Mouse (Mus musculus): Measurements from ENCODE around the gene Upp1.
A peak's percentile ranks its signal among the peaks of the same experiment; 100 is the strongest.
"Not testable (repeated sequence)": the region's sequence is repeated elsewhere in the genome, so short reads cannot be mapped to it uniquely, and the experiment has no call there.

The Upp1 gene

DNA sequence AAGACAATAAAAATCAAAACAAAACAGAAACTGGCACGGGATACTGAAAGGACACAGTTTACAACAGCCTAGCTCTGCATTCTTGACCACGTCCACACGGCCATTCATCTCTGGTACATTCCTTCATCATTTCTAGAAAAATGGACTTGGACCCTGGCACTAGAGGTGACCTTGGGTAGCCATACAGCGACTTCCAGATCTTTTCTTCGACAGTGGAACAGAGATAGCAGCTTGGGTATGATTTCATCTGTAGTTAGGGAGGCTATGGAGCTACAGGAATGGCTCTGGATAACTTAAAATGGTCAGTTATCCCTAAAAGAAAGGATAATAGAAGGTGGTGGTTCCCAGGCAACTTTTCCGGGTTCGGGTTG, at the start of gene Upp1:
TSS of gene Upp1 (plus strand) at position 54 of the 371 bp plus-strand sequence.
- DNase-seq (ENCODE audit: low spot score in 2 of 2), result no peak

DNA sequence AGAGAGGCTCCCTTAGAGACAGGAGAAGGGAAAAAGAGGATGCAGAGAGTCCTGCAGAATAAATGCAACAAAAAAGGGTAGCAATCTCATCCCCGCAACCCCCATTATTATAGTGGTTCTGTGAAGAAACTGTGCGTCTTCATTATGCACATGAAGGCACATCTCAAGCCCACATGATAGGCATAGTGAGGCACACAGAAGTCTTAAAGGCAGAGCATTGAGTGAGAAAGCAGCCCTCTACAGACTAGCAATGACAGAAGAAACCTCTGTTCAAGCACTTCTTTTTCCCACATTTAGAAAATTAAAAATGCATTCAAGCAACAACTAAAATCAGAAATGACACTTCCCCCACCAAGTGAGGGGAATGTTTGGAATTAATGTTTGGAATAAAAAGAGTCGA, 41.5 kb upstream of the Upp1 start:
- DNase-seq (ENCODE audit: low spot score in 2 of 2), result no peak

GRCm38 (mm10) chr11:9113189-9113588, 4.7 kb upstream of the Upp1 start:
- no peak for DNase-seq (ENCODE audit: low spot score in 2 of 2)

DNA sequence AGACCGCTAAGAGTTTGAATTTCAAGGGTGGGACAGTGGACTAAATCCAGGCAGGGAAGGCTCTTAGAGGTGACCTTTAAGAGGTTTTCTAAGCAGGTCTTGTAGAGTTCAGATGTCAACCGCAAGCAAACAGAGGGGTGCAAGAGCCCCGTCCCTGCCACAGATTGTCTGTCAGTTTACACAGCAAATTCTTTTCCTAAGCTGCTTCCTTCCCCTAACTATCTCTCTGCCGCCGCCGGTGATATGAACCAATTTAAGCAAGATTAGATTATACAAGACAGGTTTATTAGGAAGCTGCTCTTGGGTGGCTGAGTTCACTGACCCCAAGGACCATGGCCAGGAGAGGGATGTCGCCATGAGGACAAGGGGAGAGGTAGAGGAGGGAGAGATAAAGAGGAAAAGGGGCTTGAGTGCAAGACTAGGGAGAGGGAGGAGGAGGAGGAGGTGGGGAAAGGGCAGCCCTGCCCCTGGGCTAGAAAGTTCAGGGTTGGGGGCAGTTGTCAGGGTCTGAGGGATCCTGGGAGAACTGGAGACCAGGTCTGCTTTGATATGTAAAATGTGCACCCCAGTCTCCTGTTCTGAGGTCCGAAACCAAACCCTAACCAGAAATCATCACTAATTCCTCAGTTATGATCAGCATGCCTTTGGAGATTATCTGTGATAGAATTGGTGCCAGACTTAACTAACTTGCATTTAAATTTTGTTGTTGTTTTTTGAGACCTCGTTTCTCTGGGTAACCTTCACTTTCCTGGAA, 2.4 kb upstream of the Upp1 start:
- no peak for DNase-seq (ENCODE audit: low spot score in 2 of 2)

GRCm38 (mm10) chr11:9116121-9116520, 1.8 kb upstream of the Upp1 start:
- DNase-seq (ENCODE audit: low spot score in 2 of 2), result no peak

GRCm38 (mm10) chr11:9116916-9117315, 987 bp upstream of the Upp1 start:
- no peak for DNase-seq (ENCODE audit: low spot score in 2 of 2)

DNA sequence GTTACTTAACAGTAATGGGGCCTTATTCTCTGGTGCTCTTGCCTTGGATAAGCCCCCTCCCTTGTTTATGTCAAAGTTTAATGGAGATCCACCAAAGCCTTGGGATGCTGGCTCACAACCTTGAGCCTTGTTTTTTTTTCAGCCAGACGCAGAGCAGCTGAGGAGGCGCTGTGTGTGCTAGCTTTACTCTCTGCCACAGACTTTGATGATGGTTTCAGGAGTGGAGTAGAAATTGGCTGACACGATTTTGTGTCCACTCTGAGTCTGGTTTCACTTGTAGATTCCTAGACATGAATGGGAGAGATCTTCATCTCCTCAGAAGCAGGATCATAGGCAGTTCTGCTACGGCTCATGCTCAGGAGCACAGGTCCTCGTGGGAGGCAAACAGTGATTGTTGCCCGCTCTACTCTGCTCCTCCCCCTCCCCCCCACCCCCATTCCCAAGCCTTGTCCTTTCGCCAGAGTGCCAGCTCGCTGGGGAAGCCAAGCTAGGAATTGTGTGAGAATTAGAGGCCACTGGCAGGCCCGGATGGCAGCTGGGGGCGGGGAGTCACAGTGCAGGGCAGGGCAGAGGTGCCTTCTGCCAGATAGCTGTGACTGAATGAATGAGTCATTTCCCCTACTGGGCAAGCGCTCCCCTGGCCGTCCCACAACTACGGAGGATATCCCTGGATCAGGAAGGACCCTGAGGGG, 399 bp upstream of the Upp1 start:
- DNase-seq (ENCODE audit: low spot score in 2 of 2), result no peak

- no peak for DNase-seq (ENCODE audit: low spot score in 2 of 2)
Observed at GRCm38 (mm10) chr11:9118421-9119121, 668 bp downstream of the Upp1 start.

- no peak for DNase-seq (ENCODE audit: low spot score in 2 of 2)
Observed at GRCm38 (mm10) chr11:9119231-9120020, 1.5 kb downstream of the Upp1 start.

DNA sequence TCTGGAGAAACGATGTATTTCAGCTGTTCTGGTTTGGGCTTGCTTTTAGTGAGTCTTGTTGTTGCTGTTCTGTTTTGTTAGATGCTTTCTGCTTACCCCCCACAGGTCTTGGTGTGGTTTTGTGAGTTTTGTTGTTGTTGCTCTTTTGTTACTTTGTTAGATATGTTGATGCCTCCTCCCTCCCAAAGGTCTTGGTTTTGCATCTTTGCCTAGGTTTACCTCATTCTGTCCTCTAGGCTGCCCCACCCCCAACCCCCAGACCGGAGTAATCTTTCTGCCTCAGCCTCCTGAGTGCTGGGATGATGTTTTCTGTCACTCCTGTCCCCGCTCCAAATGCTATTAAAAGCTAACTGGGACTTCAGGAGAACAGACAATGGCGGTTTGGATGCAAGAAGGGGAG, 4.4 kb downstream of the Upp1 start:
- no peak for DNase-seq (ENCODE audit: low spot score in 2 of 2)

DNA sequence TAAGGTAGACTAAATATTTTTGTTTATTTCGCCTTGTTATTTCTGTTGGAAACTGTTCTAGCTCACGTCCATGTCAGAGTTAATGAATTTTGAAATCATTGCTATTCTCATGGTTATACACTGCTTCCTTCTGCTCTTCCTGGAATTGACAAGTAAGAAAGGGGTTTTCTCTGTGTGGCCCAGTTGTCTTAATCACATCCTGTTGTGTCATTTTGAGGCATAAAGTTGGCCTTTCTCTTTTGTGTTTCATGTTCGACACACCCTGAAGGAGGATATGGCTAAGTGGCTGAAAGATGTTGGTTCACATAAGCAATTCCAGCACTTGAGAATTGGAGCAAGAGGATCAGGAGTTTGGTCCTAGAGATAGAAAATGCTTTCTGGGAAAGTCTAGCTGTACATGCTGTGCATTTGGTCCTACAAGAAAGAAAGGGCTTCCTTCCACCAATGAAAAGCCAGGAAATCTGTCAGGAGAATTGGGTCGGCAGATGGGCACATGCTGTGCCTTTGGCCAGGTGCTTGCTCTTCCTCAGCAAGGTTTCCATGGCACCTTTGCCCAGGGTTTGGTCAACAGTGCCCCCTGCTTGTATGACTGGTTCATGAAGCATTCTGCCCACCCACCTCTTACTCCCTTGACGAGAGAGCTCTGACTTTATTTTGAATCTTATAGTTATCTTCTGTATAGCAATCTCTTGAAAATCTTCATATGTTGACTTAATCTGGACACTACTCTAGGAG, 8.6 kb downstream of the Upp1 start:
- no peak for DNase-seq (ENCODE audit: low spot score in 2 of 2)

DNA sequence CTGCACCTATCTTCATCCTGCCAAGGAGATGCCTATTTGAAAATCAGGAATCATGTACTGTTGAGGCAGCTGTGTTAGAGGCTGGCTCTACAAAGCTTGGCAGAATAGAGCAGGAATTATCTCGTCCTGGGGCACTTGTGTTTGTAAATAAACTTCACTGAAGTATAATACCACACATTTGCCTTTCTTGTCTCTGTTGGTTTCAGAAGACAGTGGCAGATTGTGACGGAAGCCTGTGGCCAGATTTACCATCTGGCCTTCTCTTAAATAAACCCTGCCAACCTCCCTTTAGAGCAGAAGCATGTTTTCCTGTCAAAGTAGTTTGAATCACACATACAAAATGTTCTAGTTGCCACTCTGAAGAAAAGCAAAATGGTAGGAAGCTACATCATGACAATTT, 10.2 kb downstream of the Upp1 start:
- DNase-seq (ENCODE audit: low spot score in 2 of 2), result no peak

DNA sequence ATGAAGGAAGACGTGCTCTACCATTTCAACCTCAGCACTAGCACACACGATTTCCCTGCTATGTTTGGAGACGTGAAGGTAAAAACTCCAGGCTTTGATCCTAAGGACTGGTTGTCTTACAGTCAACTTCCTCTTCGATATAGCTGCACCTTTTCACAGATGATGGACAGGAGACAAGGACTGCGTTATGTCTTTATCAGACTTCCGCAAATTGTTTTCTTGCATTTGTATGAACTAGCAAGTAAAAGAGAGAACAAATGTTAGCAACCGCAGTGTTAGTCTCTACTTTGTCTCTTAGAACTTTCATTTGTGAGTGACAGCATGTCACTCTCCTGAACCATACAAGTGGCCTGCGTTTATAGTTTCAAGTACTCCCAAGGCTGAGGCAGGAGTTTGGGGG, 11.6 kb downstream of the Upp1 start:
- DNase-seq (ENCODE audit: low spot score in 2 of 2), result no peak

GRCm38 (mm10) chr11:9131688-9132087, 13.8 kb downstream of the Upp1 start:
- no peak for DNase-seq (ENCODE audit: low spot score in 2 of 2)

DNA sequence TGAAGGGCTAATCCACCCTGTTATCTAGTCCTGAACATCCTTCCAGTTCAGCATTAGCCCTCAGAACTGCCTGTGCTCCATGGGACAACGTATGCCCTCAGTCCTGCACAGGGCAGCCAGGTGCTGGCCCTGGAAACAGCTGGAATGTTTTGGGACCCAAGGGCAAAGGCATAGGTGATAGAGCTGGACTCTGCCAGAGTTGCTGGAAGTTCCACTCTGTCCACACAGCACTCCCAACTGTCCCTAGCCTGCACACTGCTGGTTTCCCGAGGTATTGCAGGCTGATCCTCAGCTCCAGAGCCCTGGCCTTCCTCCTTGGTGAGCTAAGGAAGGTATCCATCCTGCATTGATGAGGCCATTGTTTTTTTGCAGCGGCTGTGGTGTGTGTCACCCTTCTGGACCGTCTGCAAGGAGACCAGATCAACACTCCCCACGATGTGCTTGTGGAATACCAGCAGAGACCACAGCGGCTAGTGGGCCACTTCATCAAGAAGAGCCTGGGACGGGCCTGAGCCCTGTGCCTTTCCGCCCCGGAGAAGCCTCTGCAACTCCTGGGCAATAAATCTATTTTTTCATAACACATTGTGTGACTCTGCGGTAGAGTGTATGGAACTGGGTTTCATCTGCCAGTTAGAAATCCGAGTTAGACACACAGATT, 17.8 kb downstream of the Upp1 start:
- DNase-seq (ENCODE audit: low spot score in 2 of 2), result no peak

- peak; percentile 38 to 84 for DNase-seq (ENCODE audit: low spot score in 2 of 2)
Observed at GRCm38 (mm10) chr11:9136471-9136870, 18.6 kb downstream of the Upp1 start.

GRCm38 (mm10) chr11:9145113-9145512, 27.2 kb downstream of the Upp1 start:
- DNase-seq (ENCODE audit: low spot score in 2 of 2), result no peak

DNA sequence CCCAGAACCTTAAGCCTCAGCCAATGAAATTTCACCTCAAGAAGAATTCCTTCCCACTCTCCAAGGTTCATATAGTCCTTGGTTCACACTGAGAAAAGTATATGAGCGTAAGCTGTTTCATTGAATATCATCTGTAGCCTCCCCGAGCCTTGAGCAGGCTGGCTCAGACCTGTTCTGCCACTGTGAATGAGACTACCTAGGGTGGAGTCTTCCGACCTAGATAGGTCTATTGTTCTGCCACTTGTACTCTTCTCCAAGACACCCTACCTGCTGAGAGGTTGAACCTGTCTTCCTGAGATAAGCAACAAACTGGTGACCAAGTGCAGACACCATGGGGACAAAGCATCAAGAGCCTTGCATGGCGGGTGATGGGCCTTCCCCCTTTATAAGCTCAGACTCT, 28.2 kb downstream of the Upp1 start:
- no peak for DNase-seq (ENCODE audit: low spot score in 2 of 2)

GRCm38 (mm10) chr11:9146683-9147082, 28.8 kb downstream of the Upp1 start:
- DNase-seq (ENCODE audit: low spot score in 2 of 2), result no peak

DNA sequence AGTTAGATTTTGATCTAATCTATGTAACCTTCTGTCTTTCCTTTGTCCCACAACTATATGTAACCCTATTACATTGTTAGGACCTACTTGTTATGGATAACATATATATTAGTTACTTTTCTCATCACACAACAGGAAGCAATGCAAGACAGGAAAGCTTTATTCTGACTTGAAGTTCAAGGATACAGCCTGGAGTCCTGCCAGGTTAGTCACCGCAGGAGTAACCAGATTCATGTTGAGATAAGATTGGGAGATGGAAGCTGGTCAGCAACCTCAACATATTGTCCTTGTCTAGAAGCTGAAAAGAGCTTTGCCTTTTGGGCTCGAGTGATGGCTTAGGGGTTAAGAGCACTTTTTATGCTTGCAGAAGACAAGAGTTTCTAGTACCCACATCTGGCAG, 30.3 kb downstream of the Upp1 start:
- no peak for DNase-seq (ENCODE audit: low spot score in 2 of 2)

DNA sequence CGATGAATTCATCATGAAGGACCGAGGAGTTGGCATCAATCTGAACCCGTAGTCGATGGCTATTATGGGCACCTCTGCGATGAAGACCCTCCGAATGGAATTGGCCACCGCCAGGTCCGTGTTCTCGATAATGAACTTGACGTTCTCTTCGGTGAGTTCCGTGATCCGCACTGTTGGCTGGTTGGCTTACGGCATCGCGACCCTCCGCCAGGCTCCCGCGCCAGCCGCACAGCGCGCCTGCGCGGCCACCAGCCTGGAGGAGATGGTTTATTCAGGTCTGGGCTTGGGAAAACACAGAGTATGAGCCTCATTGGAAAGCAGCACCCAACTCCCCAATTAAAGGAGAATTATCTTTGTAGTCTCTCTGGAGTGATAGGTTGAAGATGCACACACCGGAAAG, 32.5 kb downstream of the Upp1 start:
- not testable (repeated sequence) for DNase-seq (ENCODE audit: low spot score in 2 of 2)

All from frontal cortex, postnatal 14 days (tissue).